Mouse (Mus musculus) common myeloid progenitor, adult 5-6 weeks (primary cell): ENCODE measurements at regions not wholly inside any gene's neighbourhood (a gene's known extent, or its start where the extent isn't known, plus 50 kb on each side); places are given as distances from the start of the nearest gene placed in this dataset.
"Not testable (repeated sequence)": the region's sequence is repeated elsewhere in the genome, so short reads cannot be mapped to it uniquely, and the experiment has no call there.

Experiments
- ATAC-seq: replicated peaks from 2 replicates; pipeline ENCODE4 v1.8.0; 2016; ENCODE audit warnings: low read depth, mild to moderate bottlenecking, moderate TSS enrichment, inconsistent platforms; ENCODE audit not compliant: poor library complexity, severe bottlenecking

- ATAC-seq, result no peak
These were observed 159.6 kb downstream of the Adgrd1 start for GRCm38 (mm10) chr5:129256136-129256535.

- ATAC-seq, result no peak
These were observed 160.7 kb downstream of the Adgrd1 start for GRCm38 (mm10) chr5:129257206-129257605.

GRCm38 (mm10) chr5:129260689-129261088, 164.1 kb downstream of the Adgrd1 start:
- ATAC-seq, result no peak

GRCm38 (mm10) chr5:129263118-129263517, 166.6 kb downstream of the Adgrd1 start:
- ATAC-seq, result no peak

GRCm38 (mm10) chr5:129264363-129264762, 167.8 kb downstream of the Adgrd1 start:
- no peak for ATAC-seq

GRCm38 (mm10) chr5:129268456-129268855, 171.9 kb downstream of the Adgrd1 start:
- ATAC-seq, result no peak

- no peak for ATAC-seq
These were observed 173.5 kb downstream of the Adgrd1 start for GRCm38 (mm10) chr5:129270051-129270472.

- ATAC-seq, result no peak
These were observed 184.9 kb downstream of the Adgrd1 start for GRCm38 (mm10) chr5:129281406-129281805.

GRCm38 (mm10) chr5:129282133-129282532, 185.6 kb downstream of the Adgrd1 start:
- no peak for ATAC-seq

- no peak for ATAC-seq
These were observed 186.3 kb downstream of the Adgrd1 start for GRCm38 (mm10) chr5:129282826-129283225.

- ATAC-seq, result peak; percentile 42; the same call in 1 of the 2 replicates
These were observed 190.9 kb downstream of the Adgrd1 start for GRCm38 (mm10) chr5:129287481-129287880.

- not testable (repeated sequence) for ATAC-seq
These were observed 196.3 kb downstream of the Adgrd1 start for GRCm38 (mm10) chr5:129292821-129293220.

GRCm38 (mm10) chr5:129294861-129295542, 198.5 kb downstream of the Adgrd1 start:
- ATAC-seq, result not testable (repeated sequence)

GRCm38 (mm10) chr5:129297657-129298349, 201.3 kb downstream of the Adgrd1 start:
- no peak for ATAC-seq

- ATAC-seq, result no peak
These were observed 202.2 kb upstream of the Sfswap start for GRCm38 (mm10) chr5:129298646-129299455.

- ATAC-seq, result no peak
These were observed 201.6 kb upstream of the Sfswap start for GRCm38 (mm10) chr5:129299456-129299765.

- ATAC-seq, result no peak
These were observed 200.6 kb upstream of the Sfswap start for GRCm38 (mm10) chr5:129300423-129300822.

GRCm38 (mm10) chr5:129315626-129316025, 185.4 kb upstream of the Sfswap start:
- ATAC-seq, result no peak

GRCm38 (mm10) chr5:129331094-129331523, 169.9 kb upstream of the Sfswap start:
- ATAC-seq, result no peak

- no peak for ATAC-seq
These were observed 169.0 kb upstream of the Sfswap start for GRCm38 (mm10) chr5:129332014-129332413.

- ATAC-seq, result no peak
These were observed 162.5 kb upstream of the Sfswap start for GRCm38 (mm10) chr5:129338511-129338910.
